Mouse (Mus musculus): ENCODE data around the gene Gm5089. TPM values are rescaled to one million over a fixed set of nuclear protein-coding genes. Genes with fewer than 3 reads are reported as not detected.

Gm5089 gene
- total and polyA plus RNA-seq, 3 experiments: 0.05 TPM; not detected in 2

DNA sequence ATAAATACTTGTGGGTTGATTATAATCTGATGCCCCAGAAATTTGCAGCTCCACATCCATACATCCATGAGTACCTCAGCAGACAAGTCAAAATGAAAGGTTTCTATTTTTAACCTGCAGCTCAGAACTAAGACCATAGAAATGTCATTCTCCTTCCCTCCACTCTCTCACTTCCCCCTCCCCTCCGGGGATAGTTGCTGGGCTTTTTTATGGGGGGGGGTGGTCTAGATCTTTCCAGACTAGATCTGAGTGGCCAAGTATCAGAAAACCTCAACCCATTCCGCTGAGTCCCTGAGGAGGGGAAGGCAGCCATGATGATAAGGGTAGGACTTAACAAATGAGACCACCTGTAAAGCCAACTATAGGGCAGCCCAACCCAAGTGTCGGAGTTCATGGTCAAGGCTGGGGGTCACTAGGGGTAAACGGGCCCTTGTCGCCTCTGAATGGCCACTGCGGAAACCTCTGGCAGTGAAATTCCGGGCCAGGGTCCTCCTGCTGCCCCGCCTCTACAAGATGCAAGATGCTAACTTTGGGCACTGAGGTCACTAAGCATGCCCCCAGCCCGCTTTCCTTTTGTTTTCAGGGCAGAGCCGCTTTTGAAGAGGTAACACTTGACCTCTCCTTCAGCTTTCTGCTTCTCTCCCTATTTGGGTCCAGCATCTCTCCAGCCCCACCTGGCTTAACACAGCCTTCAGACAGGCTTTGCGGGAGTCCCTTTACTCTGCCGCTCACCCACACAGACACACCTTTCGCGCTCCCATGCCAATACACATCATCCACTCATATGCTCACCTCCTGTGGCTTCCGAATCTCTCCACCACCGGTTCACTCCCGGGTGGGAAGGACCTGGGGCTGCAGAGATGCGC is 32.9 kb upstream of the Gm5089 start:
- H3K4me1 ChIP-seq (ENCODE audit: insufficient read depth, low read depth, low read length): no peaks in the 10 kb centered on the region
- TF ChIP-seq GATA1 (IDR thresholded peaks at IDR 0.05; ENCODE audit: borderline replicate concordance, low read length): no peak
- TF ChIP-seq CTCF (IDR thresholded peaks at IDR 0.05; ENCODE audit: low read depth, low read length): no peak
- TF ChIP-seq POLR2AphosphoS5 (IDR thresholded peaks at IDR 0.05; ENCODE audit: insufficient replicate concordance, low read depth, low read length): no peak
- TF ChIP-seq TAL1 (conservative IDR thresholded peaks at IDR 0.05; ENCODE audit: low read depth, low read length): no peak
- no peak for TF ChIP-seq GATA2 (IDR thresholded peaks at IDR 0.05; ENCODE audit: borderline replicate concordance, low read depth, low read length)

DNA sequence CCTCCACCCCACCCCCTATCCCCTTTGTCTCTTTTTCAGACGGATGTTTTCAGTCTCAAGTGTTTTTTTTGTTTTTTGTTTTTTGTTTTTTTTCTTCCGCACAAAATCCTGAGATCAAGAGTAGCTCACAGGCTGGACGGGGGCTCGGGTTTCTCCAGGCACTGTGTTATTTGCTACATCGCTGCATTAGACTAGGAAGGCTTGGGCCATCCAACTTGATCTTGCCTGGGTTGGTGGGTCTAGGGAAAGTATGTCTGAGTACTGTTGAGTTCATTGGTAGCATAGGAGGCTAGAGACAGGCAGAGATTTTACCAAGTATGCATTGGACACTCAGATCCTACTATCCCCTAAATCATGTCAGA is 32.1 kb upstream of the Gm5089 start:
- Histone ChIP-seq H3K4me1 (ENCODE audit: insufficient read depth, low read depth, low read length) (no peaks in the 10 kb centered on the region), H3K9me3 (replicated peaks) (peaks cover 5% of the 10 kb centered on the region), H3K4me3 (ENCODE audit: low read depth, low read length) (no peak overlapping the region), H3K27me3 (ENCODE audit: insufficient read depth, low read length) (peaks cover 35% of the 10 kb centered on the region), H3K36me3 (replicated peaks) (no peaks in the 10 kb centered on the region)
- DNase-seq (ENCODE audit: low spot score) (no peak), ATAC-seq (ENCODE audit: extremely low read depth, insufficient number of reproducible peaks, low FRiP score, poor library complexity, severe bottlenecking) (no peak)
- no peak for TF ChIP-seq GATA2 (IDR thresholded peaks at IDR 0.05; ENCODE audit: borderline replicate concordance, low read depth, low read length)
- no peak for TF ChIP-seq GATA1 (IDR thresholded peaks at IDR 0.05; ENCODE audit: borderline replicate concordance, low read length)
- no peak for TF ChIP-seq CTCF (IDR thresholded peaks at IDR 0.05; ENCODE audit: low read depth, low read length)
- TF ChIP-seq TAL1 (conservative IDR thresholded peaks at IDR 0.05; ENCODE audit: low read depth, low read length): no peak
- TF ChIP-seq POLR2AphosphoS5 (IDR thresholded peaks at IDR 0.05; ENCODE audit: insufficient replicate concordance, low read depth, low read length): no peak

More for the DNA sequence above, 32.9 kb upstream of the Gm5089 start:
- Histone ChIP-seq H3K36me3 (replicated peaks) (no peaks in the 10 kb centered on the region), H3K27me3 (ENCODE audit: insufficient read depth, low read length) (peaks cover 30% of the 10 kb centered on the region), H3K4me3 (ENCODE audit: low read depth, low read length) (no peak overlapping the region; the same call in 1 of the 2 replicates), H3K9me3 (replicated peaks) (peaks cover 1% of the 10 kb centered on the region; the same call in 1 of the 2 replicates)
- ATAC-seq (ENCODE audit: extremely low read depth, insufficient number of reproducible peaks, low FRiP score, poor library complexity, severe bottlenecking) (no peak), DNase-seq (ENCODE audit: low spot score) (no peak)

DNA sequence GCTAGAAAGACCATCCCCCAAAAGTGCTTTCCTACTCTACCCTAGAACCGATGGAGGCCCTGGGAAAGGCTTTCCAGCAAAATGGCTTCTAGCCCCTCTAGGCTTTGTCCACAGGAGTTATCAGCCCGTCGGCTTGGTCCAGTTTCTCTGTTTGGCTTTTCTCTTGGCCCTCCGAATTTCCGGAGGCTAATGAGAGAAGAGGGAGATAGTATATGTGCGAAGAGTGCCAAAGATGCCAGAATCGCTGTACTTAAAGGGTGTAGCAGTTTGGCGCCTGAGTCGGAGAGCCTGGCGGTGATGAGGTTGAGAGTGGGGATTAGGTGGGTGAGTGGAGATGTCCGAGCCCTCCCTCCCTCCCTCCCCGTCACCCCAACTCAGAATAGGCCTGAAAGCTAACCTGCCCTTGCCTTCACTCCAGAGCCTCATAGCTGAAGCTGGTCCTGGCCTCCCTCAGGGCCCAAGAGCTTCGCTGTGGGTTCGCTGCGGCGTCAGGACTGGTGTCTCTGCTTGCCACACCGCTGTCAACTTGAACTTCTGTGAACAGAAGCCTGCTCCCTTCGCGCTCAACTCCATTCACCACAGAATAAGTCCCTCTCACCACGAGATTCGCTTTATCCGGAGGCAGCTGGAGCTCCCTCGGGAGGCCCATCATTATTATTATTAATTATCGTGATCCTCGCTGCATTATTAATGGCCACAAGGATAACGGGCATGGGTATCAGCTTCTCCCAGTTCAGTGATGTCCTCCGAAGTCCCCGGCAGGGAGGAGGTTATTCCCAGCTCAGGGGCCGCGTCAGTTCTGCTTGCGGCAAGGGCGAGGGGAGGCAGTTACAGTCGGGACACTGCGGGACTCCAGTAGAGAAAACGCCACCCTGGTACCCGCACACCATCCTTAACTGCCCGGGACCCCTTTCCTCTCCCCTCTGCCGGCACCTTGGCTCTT is 31.4 kb upstream of the Gm5089 start:
- Histone ChIP-seq H3K9me3 (replicated peaks) (peaks cover 5% of the 10 kb centered on the region), H3K27me3 (ENCODE audit: insufficient read depth, low read length) (peaks cover 34% of the 10 kb centered on the region), H3K4me1 (ENCODE audit: insufficient read depth, low read depth, low read length) (no peaks in the 10 kb centered on the region), H3K36me3 (replicated peaks) (no peaks in the 10 kb centered on the region), H3K4me3 (ENCODE audit: low read depth, low read length) (no peak overlapping the region)
- TF ChIP-seq GATA2 (IDR thresholded peaks at IDR 0.05; ENCODE audit: borderline replicate concordance, low read depth, low read length): no peak
- TF ChIP-seq POLR2AphosphoS5 (IDR thresholded peaks at IDR 0.05; ENCODE audit: insufficient replicate concordance, low read depth, low read length): no peak
- TF ChIP-seq TAL1 (conservative IDR thresholded peaks at IDR 0.05; ENCODE audit: low read depth, low read length): no peak
- no peak for TF ChIP-seq GATA1 (IDR thresholded peaks at IDR 0.05; ENCODE audit: borderline replicate concordance, low read length)
- TF ChIP-seq CTCF (IDR thresholded peaks at IDR 0.05; ENCODE audit: low read depth, low read length): no peak
- DNase-seq (ENCODE audit: low spot score) (no peak), ATAC-seq (ENCODE audit: extremely low read depth, insufficient number of reproducible peaks, low FRiP score, poor library complexity, severe bottlenecking) (no peak)

DNA sequence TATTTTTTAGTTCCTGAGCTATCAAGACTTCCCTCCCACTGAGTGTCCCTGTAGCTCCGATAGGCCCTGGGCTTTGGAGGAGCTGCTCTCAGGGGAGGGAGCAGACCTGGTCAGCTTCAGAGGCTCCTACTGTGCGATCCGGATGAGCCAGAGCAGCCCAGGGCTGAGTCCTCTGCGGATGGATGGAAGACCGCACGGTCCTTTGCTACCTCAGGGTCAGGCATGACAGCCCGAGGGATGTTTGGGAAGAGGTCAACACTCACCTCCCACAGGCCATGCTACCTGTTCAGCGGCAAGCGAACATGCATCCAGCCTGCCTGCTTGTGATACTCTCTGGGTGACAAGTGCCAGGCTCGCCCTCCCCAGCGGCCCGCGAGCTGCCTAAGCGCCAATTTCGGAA is 30.3 kb upstream of the Gm5089 start:
- ATAC-seq (ENCODE audit: extremely low read depth, insufficient number of reproducible peaks, low FRiP score, poor library complexity, severe bottlenecking) (no peak), DNase-seq (ENCODE audit: low spot score) (no peak)
- TF ChIP-seq CTCF (IDR thresholded peaks at IDR 0.05; ENCODE audit: low read depth, low read length): no peak
- TF ChIP-seq GATA2 (IDR thresholded peaks at IDR 0.05; ENCODE audit: borderline replicate concordance, low read depth, low read length): no peak
- no peak for TF ChIP-seq POLR2AphosphoS5 (IDR thresholded peaks at IDR 0.05; ENCODE audit: insufficient replicate concordance, low read depth, low read length)
- TF ChIP-seq TAL1 (conservative IDR thresholded peaks at IDR 0.05; ENCODE audit: low read depth, low read length): no peak
- TF ChIP-seq GATA1 (IDR thresholded peaks at IDR 0.05; ENCODE audit: borderline replicate concordance, low read length): no peak
- Histone ChIP-seq H3K9me3 (replicated peaks) (peaks cover 13% of the 10 kb centered on the region), H3K4me1 (ENCODE audit: insufficient read depth, low read depth, low read length) (no peaks in the 10 kb centered on the region), H3K4me3 (ENCODE audit: low read depth, low read length) (0 out of 2 replicates have a peak overlapping the region, but pooled peaks have one; percentile 11), H3K36me3 (replicated peaks) (no peaks in the 10 kb centered on the region), H3K27me3 (ENCODE audit: insufficient read depth, low read length) (peaks cover 40% of the 10 kb centered on the region)

DNA sequence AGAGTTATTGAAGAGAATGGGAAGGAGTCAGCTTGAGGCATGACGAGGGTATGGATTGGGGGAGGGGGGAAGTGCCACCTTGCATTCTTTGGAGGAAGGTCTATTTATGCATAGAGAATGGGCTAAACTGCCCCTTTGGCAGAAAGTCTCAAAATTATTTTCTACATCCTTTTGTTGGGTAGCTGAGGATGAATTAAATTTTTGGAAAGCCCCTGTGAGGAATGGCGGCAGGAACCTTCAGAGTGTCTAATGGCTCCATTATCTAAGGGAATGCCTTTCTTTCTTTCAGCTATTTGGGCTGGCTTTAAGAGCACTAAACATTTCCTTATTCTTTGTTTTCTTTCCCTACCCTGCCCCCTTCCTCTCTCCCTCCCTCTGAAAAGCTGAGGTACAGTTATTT is 29.4 kb upstream of the Gm5089 start:
- no peak for ATAC-seq (ENCODE audit: extremely low read depth, insufficient number of reproducible peaks, low FRiP score, poor library complexity, severe bottlenecking)
- no peaks in the 10 kb centered on the region for H3K4me1 ChIP-seq (ENCODE audit: insufficient read depth, low read depth, low read length)
- H3K9me3 ChIP-seq (replicated peaks): peaks cover 22% of the 10 kb centered on the region
- H3K36me3 ChIP-seq (replicated peaks): no peaks in the 10 kb centered on the region
- H3K27me3 ChIP-seq (ENCODE audit: insufficient read depth, low read length): peaks cover 40% of the 10 kb centered on the region
- no peak for DNase-seq (ENCODE audit: low spot score)
- TF ChIP-seq TAL1 (conservative IDR thresholded peaks at IDR 0.05; ENCODE audit: low read depth, low read length) (no peak), CTCF (IDR thresholded peaks at IDR 0.05; ENCODE audit: low read depth, low read length) (no peak), GATA2 (IDR thresholded peaks at IDR 0.05; ENCODE audit: borderline replicate concordance, low read depth, low read length) (no peak), POLR2AphosphoS5 (IDR thresholded peaks at IDR 0.05; ENCODE audit: insufficient replicate concordance, low read depth, low read length) (no peak)
- H3K4me3 ChIP-seq (ENCODE audit: low read depth, low read length): no peak overlapping the region

All from G1E (cell line).